Mouse (Mus musculus) frontal cortex, adult (tissue): ENCODE measurements at regions not wholly inside any gene's neighbourhood (a gene's known extent, or its start where the extent isn't known, plus 50 kb on each side); places are given as distances from the start of the nearest gene placed in this dataset.
A peak's percentile ranks its signal among the peaks of the same experiment; 100 is the strongest.

ENCODE experiments used
- ATAC-seq: cut with Nextera tagmentation; 2 replicates; pipeline ENCODE4 v1.9.2; 2017; ENCODE audit warnings: mild to moderate bottlenecking, moderate library complexity, mixed read lengths; ENCODE audit not compliant: low TSS enrichment

DNA sequence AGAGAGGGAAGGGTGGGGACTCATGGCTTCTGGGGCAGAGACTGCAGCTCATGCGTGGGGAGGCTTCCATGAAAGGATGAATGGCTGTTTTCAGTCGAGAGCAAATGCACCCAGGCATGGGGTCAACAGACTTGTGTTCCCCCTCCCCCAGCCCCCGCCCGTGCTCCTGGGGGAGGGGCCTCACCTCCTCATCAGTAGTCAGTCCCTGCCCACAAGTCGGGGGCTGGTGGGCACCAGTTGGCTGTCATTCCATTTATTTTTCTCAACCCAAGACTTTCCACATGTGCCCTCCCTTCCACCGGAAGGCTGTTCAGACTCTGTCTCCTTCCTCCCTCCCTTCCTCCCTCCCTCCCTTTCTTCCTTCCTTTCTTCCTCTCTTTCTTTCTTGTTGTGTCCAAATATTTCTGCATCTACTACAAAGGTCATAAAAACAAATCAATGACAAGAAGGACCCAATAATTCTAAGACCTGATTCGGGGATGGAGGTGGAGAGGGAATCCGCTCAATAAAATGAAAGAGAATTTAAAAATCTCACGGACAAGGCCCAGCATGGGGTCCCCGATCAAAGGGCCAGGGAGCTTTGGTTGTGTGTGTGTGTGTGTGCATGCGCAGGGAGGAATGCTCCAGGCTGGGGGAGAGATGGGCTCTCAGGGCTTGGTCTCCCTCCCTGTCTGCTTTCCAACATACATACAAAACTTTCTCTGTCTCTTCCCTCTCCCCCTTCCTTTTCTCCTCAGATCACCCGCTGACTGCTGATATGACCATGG, 57.7 kb downstream of the Rpl14 start:
- no peak for ATAC-seq

GRCm38 (mm10) chr9:120629609-120630008, 58.4 kb downstream of the Rpl14 start:
- ATAC-seq = no peak

- ATAC-seq = peak; percentile 96
Measured at GRCm38 (mm10) chr9:120632821-120633220, 61.6 kb downstream of the Rpl14 start.

- no peak for ATAC-seq
Measured at GRCm38 (mm10) chr9:120642656-120643055, 71.4 kb downstream of the Rpl14 start.

GRCm38 (mm10) chr9:120643371-120643770, 72.1 kb downstream of the Rpl14 start:
- ATAC-seq = peak; percentile 52; the same call in 1 of the 2 replicates

GRCm38 (mm10) chr9:120645776-120646175, 74.5 kb downstream of the Rpl14 start:
- no peak for ATAC-seq

GRCm38 (mm10) chr9:120646806-120647667, 75.8 kb downstream of the Rpl14 start:
- peak; percentile 91 for ATAC-seq

DNA sequence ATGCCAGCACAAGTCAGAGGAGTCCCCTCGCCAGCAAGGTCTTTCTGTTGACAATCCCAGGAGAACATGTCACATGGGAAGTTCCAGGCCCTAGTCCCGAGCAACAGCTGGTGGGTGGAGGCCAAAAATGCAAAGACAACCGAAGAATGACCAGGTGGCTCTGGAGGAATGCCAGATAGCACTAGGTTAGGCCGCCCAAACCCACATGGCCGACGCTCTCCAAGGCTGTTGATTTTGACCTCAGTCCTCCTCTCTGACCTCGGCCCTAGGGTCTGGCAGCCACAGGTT, 76.4 kb downstream of the Rpl14 start:
- no peak for ATAC-seq

DNA sequence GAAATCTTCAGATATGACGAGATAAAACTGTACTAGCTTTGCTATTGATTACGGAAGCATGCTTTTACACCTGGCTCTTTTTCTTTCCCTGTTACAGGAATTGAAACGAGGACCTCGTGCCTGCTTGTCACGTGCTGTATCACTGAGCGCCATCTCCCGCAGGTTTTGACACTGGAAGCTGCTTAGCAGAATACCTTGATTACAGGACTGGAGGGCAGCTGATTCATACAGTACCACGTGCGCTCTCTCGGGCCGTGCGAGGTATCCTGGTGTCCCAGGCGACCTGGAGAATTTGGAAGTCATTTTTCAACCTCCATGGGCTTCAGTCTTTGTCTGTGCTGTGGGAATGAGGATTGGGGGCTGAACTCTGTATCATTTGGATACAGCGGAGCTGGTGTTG, 81.5 kb downstream of the Rpl14 start:
- no peak for ATAC-seq

- ATAC-seq = no peak
Measured at GRCm38 (mm10) chr9:120653170-120653569, 81.9 kb downstream of the Rpl14 start.

DNA sequence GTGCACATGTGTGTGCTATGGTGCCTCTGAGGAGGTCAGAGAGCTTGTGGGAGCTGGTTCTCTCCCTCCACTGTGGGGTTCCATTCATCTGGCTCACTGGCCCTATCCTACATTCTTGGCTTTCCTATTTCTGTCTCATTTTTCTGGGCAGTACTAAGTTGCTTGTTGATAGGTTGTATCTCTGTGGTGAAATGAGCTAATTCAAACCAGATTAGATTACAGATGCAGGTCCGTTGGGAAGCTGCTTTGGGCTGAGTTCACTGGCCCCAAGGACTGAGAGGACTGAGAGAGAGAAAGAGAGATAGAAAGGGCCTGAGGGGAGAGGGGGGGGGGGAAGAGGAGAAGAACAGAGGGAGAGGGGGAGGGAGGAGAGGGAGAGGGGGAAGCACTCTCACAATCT, 83.5 kb downstream of the Rpl14 start:
- no peak for ATAC-seq

- ATAC-seq = no peak
Measured at GRCm38 (mm10) chr9:120656976-120657375, 85.7 kb downstream of the Rpl14 start.

DNA sequence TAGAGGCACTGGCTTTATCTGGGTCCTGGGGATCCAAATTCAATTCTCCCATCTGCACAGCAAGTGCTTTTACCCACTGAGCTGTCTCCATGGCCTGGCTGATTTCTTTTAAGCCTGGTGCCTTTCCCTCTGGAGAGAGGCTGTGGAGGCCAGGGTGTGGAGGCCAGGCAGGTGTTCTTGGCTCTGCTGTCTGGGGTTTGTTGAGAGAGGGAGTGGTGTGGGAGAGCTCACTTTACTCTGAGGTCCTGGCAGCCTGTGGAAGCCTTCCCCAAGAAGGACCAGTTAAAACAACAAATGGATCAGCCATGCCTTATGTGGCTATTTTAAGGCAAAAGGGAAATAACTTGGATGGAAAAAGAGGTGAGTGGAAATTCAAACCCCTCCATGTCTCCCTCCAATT, 86.5 kb downstream of the Rpl14 start:
- no peak for ATAC-seq

DNA sequence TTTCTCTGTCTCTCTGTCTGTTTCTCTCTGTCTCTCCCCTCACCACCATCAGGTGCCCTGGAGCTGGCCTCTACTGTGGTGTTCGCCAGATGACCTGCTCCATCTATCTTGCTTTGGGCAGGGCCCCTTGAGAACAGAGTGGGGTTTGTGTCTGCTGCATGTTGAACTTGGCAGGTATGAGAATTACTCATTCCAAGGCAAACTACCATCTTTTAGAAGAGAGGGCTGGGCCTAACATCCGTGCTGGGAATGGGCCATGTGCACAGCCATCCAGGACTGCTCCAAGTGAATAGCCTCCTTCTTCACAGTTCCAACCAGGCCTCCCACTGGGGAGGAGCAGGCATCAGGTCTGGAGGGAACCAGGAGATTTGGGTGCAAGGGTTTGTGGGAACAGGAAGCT, 87.3 kb downstream of the Rpl14 start:
- ATAC-seq = no peak

DNA sequence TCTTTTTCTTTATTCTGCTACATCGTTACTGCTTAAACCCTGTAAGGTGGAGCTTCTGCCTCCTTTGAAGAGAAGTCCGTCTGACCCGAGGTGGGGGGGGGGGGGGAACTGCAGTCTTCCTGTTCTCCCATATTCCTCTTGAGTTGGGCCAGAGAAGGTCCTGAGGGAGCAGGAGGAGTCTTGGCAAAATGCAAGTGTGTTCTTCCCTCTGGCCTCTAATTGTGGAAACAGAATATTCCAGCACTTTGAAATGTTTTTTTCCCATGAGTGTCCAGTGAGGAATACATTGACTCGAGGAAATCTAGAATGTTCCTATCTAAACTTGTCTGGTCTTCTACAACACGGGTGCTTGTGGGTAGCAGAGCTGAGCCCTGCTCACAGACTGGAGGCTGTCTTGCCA, 90.0 kb downstream of the Rpl14 start:
- ATAC-seq = no peak

GRCm38 (mm10) chr9:120661641-120662227, 90.5 kb downstream of the Rpl14 start:
- peak; percentile 69; the same call in 1 of the 2 replicates for ATAC-seq

- ATAC-seq = no peak
Measured at GRCm38 (mm10) chr9:120663181-120663580, 91.9 kb downstream of the Rpl14 start.

GRCm38 (mm10) chr9:120664086-120664485, 92.8 kb downstream of the Rpl14 start:
- ATAC-seq = no peak

DNA sequence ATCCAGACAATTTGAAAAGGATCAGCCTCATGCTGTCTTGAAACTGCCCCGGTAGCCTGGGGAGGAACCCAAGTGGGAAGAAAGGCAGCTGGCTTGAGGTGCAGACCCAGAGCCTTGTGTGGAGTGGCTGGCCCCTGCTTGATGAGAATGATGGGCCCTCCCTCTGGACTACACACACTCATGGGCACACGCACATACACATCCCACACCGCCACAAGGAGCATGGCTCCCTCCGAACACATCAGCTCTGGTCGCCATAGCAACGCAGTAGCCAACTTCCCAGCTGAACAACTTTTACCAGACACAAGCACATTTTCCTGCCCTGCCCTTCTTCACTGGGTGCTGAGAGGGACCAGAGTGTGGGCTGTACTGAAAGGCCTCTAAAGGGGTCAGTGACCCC, 101.2 kb downstream of the Rpl14 start:
- peak; percentile 89 for ATAC-seq

DNA sequence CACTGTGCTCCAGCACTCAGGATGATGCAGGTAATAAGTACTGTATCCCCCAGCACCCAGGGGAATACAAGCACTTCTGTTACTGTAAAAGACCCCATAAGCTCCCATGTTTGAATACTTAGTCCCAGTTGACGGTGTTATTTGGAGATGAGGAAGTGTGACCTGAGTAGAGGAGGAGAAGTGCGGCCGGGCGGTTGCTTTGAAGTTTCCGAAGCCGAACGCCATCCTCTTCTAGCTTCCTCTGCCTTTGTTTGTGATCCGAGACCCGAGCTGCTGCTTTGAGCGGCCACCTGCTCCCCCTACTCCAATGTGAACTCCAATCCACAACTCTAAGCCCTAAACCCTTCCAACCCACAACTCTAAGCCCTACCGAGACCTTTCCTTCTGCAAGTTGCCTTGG, 103.6 kb downstream of the Rpl14 start:
- ATAC-seq = no peak

- ATAC-seq = no peak
Measured at GRCm38 (mm10) chr9:120675371-120676150, 104.3 kb downstream of the Rpl14 start.

- ATAC-seq = no peak
Measured at GRCm38 (mm10) chr9:120676301-120676700, 105.1 kb downstream of the Rpl14 start.
